Mouse (Mus musculus) layer of hippocampus, adult 11-12 months (tissue): Measurements from ENCODE around the gene Aspscr1.

Source experiments
- DNase-seq: peaks from one replicate; pipeline ENCODE4 v3.0.0; 2022; ENCODE audit warnings: low spot score

Gene Aspscr1

DNA sequence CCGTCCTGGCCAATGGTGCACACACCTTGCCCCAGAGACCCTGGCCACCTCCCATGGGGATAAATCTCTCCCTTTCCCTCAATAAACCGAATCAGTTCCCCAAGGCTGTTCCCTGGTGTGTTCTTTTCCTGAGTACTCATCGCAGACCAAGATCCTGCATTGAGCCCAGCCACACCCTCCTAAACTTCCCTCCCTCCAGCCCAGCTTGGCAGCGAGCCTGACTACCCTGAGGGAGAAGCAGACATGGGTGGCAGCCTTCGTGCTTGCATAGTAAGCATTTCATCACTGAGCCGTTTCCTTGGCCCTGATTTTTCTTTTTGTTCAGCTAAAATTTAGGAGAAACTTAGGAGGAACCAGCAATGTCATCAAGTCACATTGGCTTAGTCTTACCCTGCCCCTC is 60.7 kb downstream of the Aspscr1 start:
- no peak for DNase-seq

DNA sequence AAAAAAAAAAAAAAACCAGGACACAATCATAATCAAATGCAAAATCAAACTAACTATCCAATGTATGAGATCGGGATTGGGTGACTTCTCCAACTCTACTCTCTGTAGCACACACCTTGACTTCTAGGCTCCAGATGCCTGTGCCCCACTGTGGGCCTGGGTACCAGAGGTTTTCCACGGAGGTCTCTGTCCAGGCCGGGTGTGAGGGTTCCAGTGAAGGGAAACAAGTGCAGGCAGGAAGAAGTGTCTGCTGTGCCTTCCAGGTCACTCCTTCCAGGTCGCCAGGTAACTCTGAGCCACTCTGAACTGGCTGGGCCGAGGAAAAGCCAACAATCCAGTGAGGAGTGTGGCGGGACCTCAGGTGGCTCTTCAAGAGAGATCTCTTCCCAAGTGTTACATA is 63.7 kb downstream of the Aspscr1 start:
- no peak for DNase-seq

DNA sequence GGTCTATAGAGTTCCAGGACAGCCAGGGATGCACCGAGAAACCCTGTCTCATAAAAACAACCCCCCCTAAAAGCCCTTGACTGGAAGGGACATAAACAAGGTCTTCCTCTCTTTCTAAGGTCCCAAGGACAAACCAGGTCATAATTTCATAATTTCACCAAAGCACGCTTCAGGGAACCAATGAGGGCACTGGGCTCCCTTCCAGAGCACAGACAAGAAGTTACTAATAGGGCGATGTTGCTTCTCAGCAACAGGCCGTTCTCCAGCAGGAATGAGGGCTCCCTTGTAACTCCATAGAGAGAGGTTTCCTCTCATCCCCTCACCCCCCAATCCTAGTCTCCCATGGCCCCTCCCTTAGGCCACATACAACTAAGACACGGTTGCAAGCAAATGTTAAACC is 68.2 kb downstream of the Aspscr1 start:
- DNase-seq: no peak

DNA sequence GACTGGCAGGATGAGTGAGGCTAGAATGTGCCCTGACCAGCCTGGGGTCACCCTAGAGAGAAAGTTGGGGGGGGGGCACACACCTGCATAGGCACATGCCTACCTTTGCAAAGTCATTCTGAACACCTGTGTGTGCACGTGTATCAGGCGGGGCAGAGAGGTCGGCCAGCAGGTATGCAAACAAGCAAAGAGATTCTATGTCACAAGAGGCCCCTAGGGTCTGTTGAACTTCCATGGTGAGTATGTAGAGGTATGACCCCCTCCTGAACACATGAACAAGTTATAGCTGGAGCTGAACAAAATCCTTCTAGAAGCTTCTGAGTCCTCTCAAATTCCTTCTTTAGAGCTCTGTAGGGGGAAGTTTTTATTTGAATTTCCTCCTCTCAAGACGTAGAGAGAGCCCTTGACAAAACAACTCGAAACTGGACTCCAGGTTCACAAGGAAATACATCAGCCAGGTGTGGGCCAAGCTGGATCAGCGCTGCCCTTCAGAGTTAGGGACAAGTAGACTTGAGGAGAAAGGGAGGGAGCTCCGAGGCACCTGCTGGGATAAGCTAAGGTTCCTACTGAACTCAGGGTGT is 71.4 kb downstream of the Aspscr1 start:
- DNase-seq: no peak

DNA sequence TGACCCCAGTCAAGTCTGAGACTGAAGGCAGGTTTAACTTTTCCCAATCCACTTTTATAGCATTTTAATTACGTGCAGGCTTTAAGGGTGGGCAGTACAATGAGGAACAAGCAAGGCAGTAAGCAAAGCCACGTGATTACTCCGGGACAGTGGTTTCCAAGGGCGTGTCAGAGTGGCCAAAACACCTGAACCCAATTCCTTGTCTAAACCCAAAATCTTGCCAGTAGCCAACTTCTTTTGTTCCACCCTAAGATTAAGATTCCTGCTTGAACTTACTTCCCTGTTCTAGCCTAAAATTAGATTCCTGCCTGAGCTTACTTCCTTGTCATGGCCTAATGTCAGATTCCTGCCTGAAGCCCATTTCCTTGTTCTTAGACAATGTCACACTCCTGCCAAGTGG is 75.2 kb downstream of the Aspscr1 start:
- no peak for DNase-seq

DNA sequence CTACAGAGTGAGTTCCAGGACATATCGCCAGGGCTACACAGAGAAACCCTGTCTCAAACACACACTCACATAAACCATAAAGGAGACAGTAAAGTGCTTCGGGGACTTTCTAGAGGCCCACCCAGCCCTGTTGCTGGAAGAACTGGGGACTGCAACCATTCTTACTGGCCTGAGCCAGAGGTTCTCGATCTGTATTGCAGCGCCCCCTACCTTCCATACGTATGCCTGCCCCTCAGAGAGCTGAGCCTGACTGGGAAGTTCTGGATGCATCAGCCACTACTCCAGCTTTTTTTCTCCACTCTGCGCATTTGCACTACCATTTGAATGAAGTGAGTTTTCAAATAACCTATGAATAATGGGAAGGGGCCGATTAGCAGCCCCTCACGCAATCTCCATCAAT is 76.7 kb downstream of the Aspscr1 start:
- DNase-seq: no peak

DNA sequence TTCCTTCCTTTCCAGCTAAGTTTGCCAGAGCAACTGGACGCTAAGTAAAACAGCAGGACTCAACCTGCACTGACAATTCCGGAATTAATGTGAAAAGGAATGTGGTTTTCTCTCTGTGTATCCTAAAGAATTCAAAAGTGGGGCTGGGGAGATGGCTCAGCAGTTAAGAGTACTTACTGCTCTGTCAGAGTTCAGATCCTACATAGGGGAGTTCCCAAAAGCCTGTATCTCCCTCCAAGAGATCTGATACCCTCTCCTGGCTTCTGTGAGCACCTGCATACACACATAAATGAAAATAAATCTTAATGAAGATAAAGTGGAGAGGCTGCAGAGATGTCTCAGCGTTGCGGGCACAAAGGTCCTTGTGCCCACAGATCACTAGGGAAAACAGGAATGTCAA is 78.8 kb downstream of the Aspscr1 start:
- no peak for DNase-seq
